Mouse (Mus musculus) limb, embryonic 11.5 days (tissue): Measurements from ENCODE around the gene Smim24. TPM values are rescaled to one million over a fixed set of nuclear protein-coding genes. Genes with fewer than 3 reads are reported as not detected.
A peak's percentile ranks its signal among the peaks of the same experiment; 100 is the strongest.

Source experiments
- ATAC-seq: fragments of 200-750 bp; cut with Nextera tagmentation; 2 replicates; pipeline ENCODE4 v1.8.0; 2017; ENCODE audit warnings: low read depth; ENCODE audit not compliant: insufficient number of reproducible peaks, low FRiP score, low TSS enrichment
- DNase-seq: peaks from one replicate; pipeline ENCODE4 v3.0.0-alpha.2; 2015; ENCODE audit warnings: low spot score
- H3K27ac ChIP-seq: fragments of 300-500 bp; sonication (generic); replicated peaks from 2 replicates; pipeline ENCODE4 v1.5.1; 2014; ENCODE audit warnings: low read depth, mild to moderate bottlenecking, low read length
- H3K27me3 ChIP-seq: fragments of 300-500 bp; sonication (generic); 2 replicates; pipeline ENCODE4 v1.6.1; 2014; ENCODE audit warnings: mild to moderate bottlenecking, low read length, mixed read lengths; ENCODE audit not compliant: control insufficient read depth, insufficient read depth
- H3K36me3 ChIP-seq: fragments of 300-500 bp; sonication (generic); 2 replicates; pipeline ENCODE4 v1.6.1; 2014; ENCODE audit warnings: mild to moderate bottlenecking, low read length, moderate library complexity, mixed read lengths; ENCODE audit not compliant: control insufficient read depth, insufficient read depth
- H3K4me1 ChIP-seq: fragments of 300-500 bp; sonication (generic); 2 replicates; pipeline ENCODE4 v1.6.1; 2014; ENCODE audit warnings: low read length, mixed read lengths; ENCODE audit not compliant: control insufficient read depth, insufficient read depth
- H3K4me2 ChIP-seq: fragments of 300-500 bp; sonication (generic); 2 replicates; pipeline ENCODE4 v1.6.1; 2014; ENCODE audit warnings: low read depth, mild to moderate bottlenecking, moderate library complexity; ENCODE audit not compliant: severe bottlenecking
- H3K4me3 ChIP-seq: fragments of 300-500 bp; sonication (generic); 2 replicates; pipeline ENCODE4 v1.5.1; 2014; ENCODE audit warnings: low read depth, low read length
- H3K9ac ChIP-seq: fragments of 300-500 bp; sonication (generic); 2 replicates; pipeline ENCODE4 v1.6.1; 2014; ENCODE audit warnings: mild to moderate bottlenecking, low read length
- H3K9me3 ChIP-seq: fragments of 300-500 bp; sonication (generic); 2 replicates; pipeline ENCODE4 v1.6.1; 2016; ENCODE audit warnings: low read length; ENCODE audit not compliant: control insufficient read depth
- WGBS: fragments of 180-500 bp; shearing (Covaris S2); extraction: QIAGEN DNeasy Blood & Tissue Kit; methylation state at CpG from one replicate; pipeline ENCODE4 v1.1.7; 2014; 5-methylcytosine and 5-hydroxymethylcytosine counted together
- polyA plus RNA-seq: library from polyadenylated mRNA; unstranded; fragments of >200 nt; fragmentation: Nextera tagmentation; extraction: Ambion mirVana; gene quantifications from 2 replicates; pipeline ENCODE4 v1.2.1, GENCODE M21; 2014

The Smim24 gene
- polyA plus RNA-seq, 1 experiment from 2014 or later, result 3.4 TPM

- WGBS, result 68% methylated on average over 4 of the region's 4 CpGs
- H3K4me3 ChIP-seq, result no peak overlapping the region
- H3K27me3 ChIP-seq, result peaks cover 11% of the 10 kb centered on the region; the same call in 1 of the 2 replicates
- no peak overlapping the region for H3K9ac ChIP-seq
- DNase-seq (no peak), ATAC-seq (no peak)
- H3K9me3 ChIP-seq, result no peaks in the 10 kb centered on the region
- H3K4me1 ChIP-seq, result peaks cover 61% of the 10 kb centered on the region
- 0 out of 2 replicates have a peak, but pooled peaks cover 2% of the 10 kb centered on the region for H3K36me3 ChIP-seq
- peak overlapping the region; percentile 42; the same call in 1 of the 2 replicates for H3K27ac ChIP-seq
- H3K4me2 ChIP-seq, result no peak overlapping the region
These were observed 17.5 kb downstream of the Smim24 start for GRCm38 (mm10) chr10:81410350-81410749.

DNA sequence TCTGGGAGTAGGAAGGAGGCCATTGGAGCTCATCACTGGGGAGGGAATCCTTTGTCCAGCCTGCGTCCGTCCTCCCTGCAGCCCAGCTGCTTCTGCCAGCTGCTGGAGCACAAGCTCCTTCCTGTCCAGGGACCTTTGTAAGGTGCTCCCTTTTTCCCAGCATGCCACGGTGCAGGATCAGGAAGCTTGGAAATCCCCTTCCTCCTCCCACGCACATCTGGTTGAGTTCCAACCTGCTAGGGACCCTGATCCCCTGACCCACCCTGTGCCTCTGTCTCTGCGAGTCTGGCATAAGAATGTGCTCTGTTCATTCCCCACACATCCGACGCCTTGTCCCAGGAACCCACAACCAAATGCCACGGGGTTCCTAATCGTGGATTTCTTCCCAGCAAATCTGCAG, 18.1 kb downstream of the Smim24 start:
- Histone ChIP-seq H3K9ac (no peak overlapping the region), H3K27me3 (peaks cover 7% of the 10 kb centered on the region; the same call in 1 of the 2 replicates), H3K27ac (peak overlapping the region; percentile 42; the same call in 1 of the 2 replicates), H3K9me3 (no peaks in the 10 kb centered on the region), H3K4me2 (no peak overlapping the region), H3K36me3 (no peaks in the 10 kb centered on the region), H3K4me1 (peaks cover 67% of the 10 kb centered on the region), H3K4me3 (no peak overlapping the region)
- ATAC-seq (no peak), DNase-seq (no peak)
- 86% methylated on average over 9 of the region's 9 CpGs for WGBS

DNA sequence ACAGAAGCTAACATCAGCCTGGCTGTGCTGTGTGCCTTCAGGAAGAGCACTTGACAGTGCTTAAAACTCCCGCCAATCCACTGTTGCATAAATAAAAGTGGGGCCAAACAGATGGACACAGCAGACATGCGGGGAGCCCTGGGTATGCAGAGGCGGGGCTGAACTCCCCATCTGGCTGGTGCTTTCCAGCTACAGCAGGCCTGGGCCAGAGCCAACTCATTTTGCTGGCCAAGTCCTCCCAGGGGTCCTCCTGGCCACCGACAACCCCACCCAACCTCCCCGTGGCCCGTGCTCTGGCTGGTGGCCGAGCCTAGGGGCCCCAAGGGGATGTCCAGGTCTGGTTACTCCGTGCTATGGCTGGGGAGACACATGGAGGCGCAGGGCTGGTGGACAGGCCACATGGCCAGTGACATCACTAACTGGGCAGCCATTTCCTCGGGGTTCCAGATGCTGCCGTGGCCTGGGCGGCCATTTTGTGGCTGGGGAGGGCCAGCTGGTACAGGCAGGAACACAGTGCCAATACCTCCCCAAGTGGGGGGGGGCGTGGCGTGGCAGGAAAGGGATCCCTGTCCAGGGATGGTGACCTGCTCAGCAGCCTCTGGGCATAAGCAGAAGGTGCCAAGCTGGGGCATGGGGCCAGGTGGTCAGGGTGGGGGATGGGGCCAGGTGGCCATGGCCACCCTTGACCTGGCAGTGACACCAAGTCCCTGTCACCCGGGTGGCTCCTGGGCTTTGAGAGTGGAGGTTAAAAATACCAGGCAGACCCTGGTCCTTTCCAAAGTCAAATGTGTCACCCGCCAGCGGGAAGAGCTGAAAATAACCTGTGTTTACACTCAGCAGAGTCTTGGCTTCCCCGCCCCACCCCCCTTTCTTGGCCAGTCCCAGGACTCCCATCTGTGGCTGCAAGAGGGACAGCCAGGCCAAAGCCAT, 18.9 kb downstream of the Smim24 start:
- peaks cover 65% of the 10 kb centered on the region for H3K4me1 ChIP-seq
- peak overlapping the region; percentile 42; the same call in 1 of the 2 replicates for H3K27ac ChIP-seq
- peaks cover 6% of the 10 kb centered on the region; the same call in 1 of the 2 replicates for H3K27me3 ChIP-seq
- H3K9me3 ChIP-seq, result no peaks in the 10 kb centered on the region
- ATAC-seq (no peak), DNase-seq (no peak)
- no peaks in the 10 kb centered on the region for H3K36me3 ChIP-seq
- no peak overlapping the region for H3K9ac ChIP-seq
- WGBS, result 81% methylated on average over 18 of the region's 18 CpGs
- H3K4me2 ChIP-seq, result no peak overlapping the region
- no peak overlapping the region for H3K4me3 ChIP-seq

GRCm38 (mm10) chr10:81412586-81413309, 19.9 kb downstream of the Smim24 start:
- H3K9ac ChIP-seq, result no peak overlapping the region
- WGBS, result 79% methylated on average over 16 of the region's 16 CpGs
- peaks cover 65% of the 10 kb centered on the region for H3K4me1 ChIP-seq

GRCm38 (mm10) chr10:81413310-81414261, 20.7 kb downstream of the Smim24 start:
- WGBS, result 29% methylated on average over 26 of the region's 26 CpGs
- H3K9ac ChIP-seq, result peak overlapping the region; percentile 45
- H3K27me3 ChIP-seq, result no peaks in the 10 kb centered on the region
- H3K4me1 ChIP-seq, result peaks cover 60% of the 10 kb centered on the region
- peak overlapping the region; percentile 6; the same call in 1 of the 2 replicates for H3K4me3 ChIP-seq
- H3K4me2 ChIP-seq, result peak overlapping the region; percentile 27
- DNase-seq (peak; percentile 76), ATAC-seq (no peak)
- H3K9me3 ChIP-seq, result no peaks in the 10 kb centered on the region
- H3K27ac ChIP-seq, result peak overlapping the region; percentile 11; the same call in 1 of the 2 replicates
- no peaks in the 10 kb centered on the region for H3K36me3 ChIP-seq

More at GRCm38 (mm10) chr10:81412586-81413309, 19.9 kb downstream of the Smim24 start:
- H3K9me3 ChIP-seq, result no peaks in the 10 kb centered on the region
- DNase-seq (no peak), ATAC-seq (no peak)
- no peak overlapping the region for H3K4me2 ChIP-seq
- H3K27ac ChIP-seq, result no peak overlapping the region
- no peaks in the 10 kb centered on the region for H3K36me3 ChIP-seq
- H3K27me3 ChIP-seq, result peaks cover 6% of the 10 kb centered on the region; the same call in 1 of the 2 replicates
- no peak overlapping the region for H3K4me3 ChIP-seq

- Histone ChIP-seq H3K27me3 (no peaks in the 10 kb centered on the region), H3K9me3 (no peaks in the 10 kb centered on the region), H3K9ac (no peak overlapping the region), H3K4me3 (no peak overlapping the region), H3K4me2 (no peak overlapping the region), H3K4me1 (peaks cover 53% of the 10 kb centered on the region), H3K27ac (peak overlapping the region; percentile 11), H3K36me3 (no peaks in the 10 kb centered on the region)
- ATAC-seq (no peak), DNase-seq (no peak)
These were observed 21.8 kb downstream of the Smim24 start for GRCm38 (mm10) chr10:81414682-81415081.

DNA sequence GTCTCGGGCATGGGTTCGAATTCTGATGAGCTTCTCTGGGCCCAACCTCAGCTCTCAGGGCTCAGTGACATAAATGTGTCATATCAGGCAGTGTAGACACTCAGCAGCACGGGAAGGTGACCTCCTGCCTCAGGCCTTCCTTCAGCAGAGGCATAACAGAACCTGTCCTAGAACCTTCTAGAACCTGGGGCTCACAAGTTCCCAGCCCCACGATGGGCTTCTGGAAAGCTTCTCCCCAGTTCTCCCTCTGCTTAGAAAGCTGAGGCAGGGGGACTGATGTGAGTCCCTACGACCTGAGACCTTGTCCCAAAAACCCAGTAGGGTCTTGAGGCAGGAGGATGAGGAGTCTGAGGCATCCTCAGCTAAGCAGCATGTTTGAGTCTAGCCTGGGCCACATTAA, 22.3 kb downstream of the Smim24 start:
- Histone ChIP-seq H3K9me3 (no peaks in the 10 kb centered on the region), H3K27me3 (no peaks in the 10 kb centered on the region), H3K4me3 (no peak overlapping the region), H3K36me3 (no peaks in the 10 kb centered on the region), H3K9ac (no peak overlapping the region), H3K4me1 (peaks cover 50% of the 10 kb centered on the region), H3K4me2 (no peak overlapping the region), H3K27ac (no peak overlapping the region)
- 81% methylated on average over 5 of the region's 5 CpGs for WGBS
- DNase-seq, result no peak
- ATAC-seq, result no peak
